Mouse (Mus musculus) C2C12 (cell line): ENCODE data around the gene Ube2l3.

Source experiments
- CTCF ChIP-seq: IDR thresholded peaks from one replicate; pipeline ENCODE4 v1.5.1; 2011; ENCODE audit not compliant: control insufficient read depth, insufficient read depth, insufficient read length
- FOSL1 ChIP-seq: IDR thresholded peaks from one replicate; pipeline ENCODE4 v1.8.0; 2011; ENCODE audit warnings: mild to moderate bottlenecking, low read length; ENCODE audit not compliant: poor library complexity, insufficient read depth, severe bottlenecking
- MYOG ChIP-seq: IDR thresholded peaks from one replicate; pipeline ENCODE4 v1.6.1; 2011; ENCODE audit not compliant: control insufficient read depth, insufficient read length; ENCODE audit errors: extremely low read depth

- TF ChIP-seq CTCF, result no peak
- TF ChIP-seq MYOG, result no peak
- no peak for TF ChIP-seq FOSL1
These were observed 69.6 kb downstream of the Ube2l3 start for GRCm38 (mm10) chr16:17132906-17133200.
